Mouse (Mus musculus): ENCODE results near the gene Mrap.

DNA sequence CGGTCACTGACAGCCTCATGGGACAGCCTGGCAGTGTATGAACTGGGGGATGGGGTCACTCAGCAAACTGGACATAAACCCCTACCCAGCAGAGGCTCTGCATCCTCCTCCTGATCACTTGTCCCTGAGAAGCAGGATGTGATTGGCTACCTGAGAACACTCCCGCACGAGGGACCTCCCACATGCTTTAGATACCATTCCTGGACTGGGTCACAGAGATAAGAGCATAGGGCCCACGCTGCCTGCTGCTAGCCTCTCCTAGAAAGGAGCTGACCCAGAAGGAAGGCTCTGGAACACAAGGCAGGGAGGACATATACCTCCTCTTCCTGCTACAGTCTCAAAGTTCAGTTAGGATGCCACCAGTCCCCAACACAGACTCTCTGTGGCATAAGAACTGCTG, 22.5 kb downstream of the Mrap start:
- TF ChIP-seq EP300 (IDR thresholded peaks at IDR 0.05; ENCODE audit: insufficient read depth, low read depth, low read length) (no peak), CTCF (IDR thresholded peaks at IDR 0.05; ENCODE audit: low read depth, low read length) (no peak), POLR2A (IDR thresholded peaks at IDR 0.05; ENCODE audit: insufficient read depth, low read length) (no peak)
